Mouse (Mus musculus) kidney, adult 2 months (tissue): ENCODE results near the gene Syt5. TPM values are rescaled to one million over a fixed set of nuclear protein-coding genes. Genes with fewer than 3 reads are reported as not detected.

Experiments used
- DNase-seq: peaks from one replicate; pipeline ENCODE4 v3.0.0; 2021
- H3K27ac ChIP-seq: fragments of 200-500 bp; 2 replicates; pipeline ENCODE4 v1.5.1; 2012; ENCODE audit warnings: low read depth, low read length, control low read depth, inconsistent platforms; ENCODE audit not compliant: insufficient read depth
- H3K27me3 ChIP-seq: fragments of 200-500 bp; replicated peaks from 2 replicates; pipeline ENCODE4 v1.6.1; 2012; ENCODE audit warnings: mild to moderate bottlenecking, moderate library complexity, low read length, inconsistent platforms; ENCODE audit not compliant: control insufficient read depth, insufficient read depth
- H3K36me3 ChIP-seq: fragments of 200-500 bp; 2 replicates; pipeline ENCODE4 v1.6.1; 2012; ENCODE audit warnings: mild to moderate bottlenecking, moderate library complexity, low read length, inconsistent platforms; ENCODE audit not compliant: control insufficient read depth, insufficient read depth
- H3K4me1 ChIP-seq: fragments of 200-500 bp; 2 replicates; pipeline ENCODE4 v1.6.1; 2011; ENCODE audit warnings: low read length; ENCODE audit not compliant: control insufficient read depth, insufficient read depth
- H3K4me3 ChIP-seq: fragments of 200-500 bp; 2 replicates; pipeline ENCODE4 v1.5.1; 2011; ENCODE audit warnings: mild to moderate bottlenecking, low read depth, low read length, control low read depth; ENCODE audit not compliant: insufficient read depth
- CTCF ChIP-seq: fragments of 200-500 bp; conservative IDR thresholded peaks from 2 replicates; pipeline ENCODE4 v1.5.1; 2011; ENCODE audit warnings: low read depth, mild to moderate bottlenecking, control low read depth, low read length, moderate library complexity, mixed read lengths; ENCODE audit not compliant: insufficient read depth, insufficient read length
- POLR2A ChIP-seq: fragments of 200-500 bp; IDR thresholded peaks from one replicate; pipeline ENCODE4 v1.6.1; 2011; ENCODE audit warnings: low read depth, low read length, control low read depth
- WGBS: fragments of 180-500 bp; shearing (Covaris S2); methylation state at CpG from one replicate; pipeline ENCODE4 v1.1.7; 2018; 5-methylcytosine and 5-hydroxymethylcytosine counted together
- polyA plus RNA-seq: library from polyadenylated mRNA; depleted of rRNA; stranded (reverse); fragments of >200 nt; gene quantifications from 2 replicates; pipeline ENCODE4 v1.2.3, GENCODE M21; 2012

Gene Syt5
- polyA plus RNA-seq, 1 experiment, result 0.55 TPM

DNA sequence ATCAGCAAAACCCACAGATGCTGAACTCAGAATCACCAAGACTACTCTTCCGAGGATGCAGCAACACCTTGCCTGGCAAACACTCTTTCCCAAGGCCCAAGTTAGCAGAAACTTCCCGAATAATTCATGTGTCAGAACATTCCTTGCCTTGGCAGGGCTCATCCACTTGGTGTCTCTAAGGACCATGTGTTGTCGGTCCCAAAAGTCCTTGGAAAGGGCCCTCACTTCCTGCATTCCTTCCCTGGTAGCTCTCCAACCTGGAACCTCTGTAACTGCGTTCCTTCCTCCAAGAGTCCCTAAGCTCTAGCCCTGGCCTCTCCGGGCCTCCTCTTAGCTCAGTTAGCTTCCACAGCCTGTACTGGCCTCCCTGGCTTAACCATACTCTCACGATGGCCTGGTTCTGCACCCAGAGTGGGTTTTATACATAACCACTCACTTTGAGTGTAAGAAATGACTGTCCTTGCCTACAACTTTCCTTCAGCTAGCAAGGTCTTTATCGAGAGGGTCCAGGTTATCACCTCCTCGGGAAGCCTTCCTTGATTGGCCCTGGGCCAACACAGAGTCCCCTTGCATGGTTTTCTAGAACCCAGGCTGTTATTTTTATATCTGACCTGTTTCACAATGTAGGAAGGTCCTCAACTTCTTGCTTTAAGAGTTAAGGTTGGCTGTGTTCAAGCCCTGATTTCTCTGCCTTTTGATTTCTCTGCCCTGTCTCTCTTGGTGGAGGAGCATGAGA is 35.7 kb downstream of the Syt5 start:
- no peaks in the 10 kb centered on the region for H3K4me1 ChIP-seq
- no peaks in the 10 kb centered on the region for H3K36me3 ChIP-seq
- no peaks in the 10 kb centered on the region for H3K27me3 ChIP-seq
- no peak overlapping the region for H3K27ac ChIP-seq
- no peak overlapping the region for H3K4me3 ChIP-seq
- TF ChIP-seq CTCF, result no peak
- no peak for TF ChIP-seq POLR2A
- DNase-seq, result no peak
- 50% methylated on average over 8 of the region's 8 CpGs for WGBS

DNA sequence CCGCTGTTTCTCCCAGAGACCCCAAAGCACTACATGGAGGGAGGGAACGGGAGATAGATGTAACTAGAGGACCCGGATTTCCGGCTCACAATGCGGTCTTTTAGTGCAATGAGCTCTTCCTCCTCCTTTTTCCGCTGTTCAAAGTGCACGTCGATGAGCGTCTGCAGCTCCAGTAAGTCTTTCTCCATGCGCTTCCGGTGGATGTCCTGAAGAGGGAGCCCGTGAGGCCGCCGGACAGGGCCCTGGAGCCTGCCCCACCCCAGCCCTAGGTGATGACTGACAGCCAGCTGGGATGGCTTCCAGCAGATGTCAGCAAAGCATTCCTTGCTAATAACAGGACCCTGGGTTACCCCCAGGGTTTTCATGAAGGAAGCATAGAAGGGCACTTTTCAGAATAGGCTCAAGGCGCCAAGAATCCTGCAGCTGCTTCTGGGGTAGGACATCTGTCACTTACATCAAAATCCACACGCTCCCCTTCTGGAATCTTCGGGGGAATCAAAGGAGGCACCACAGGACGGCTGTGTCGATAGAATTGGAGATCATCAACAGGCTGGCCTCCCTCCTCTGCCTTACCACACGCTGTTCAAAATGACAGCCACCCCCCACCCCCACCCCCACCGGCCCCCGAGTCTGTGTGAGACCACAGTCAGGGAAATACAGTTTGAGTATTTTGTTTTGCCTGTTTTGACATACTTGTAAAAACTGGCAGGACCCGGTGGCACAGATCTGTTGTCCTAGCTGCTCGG is 37.3 kb downstream of the Syt5 start:
- DNase-seq, result peak; percentile 87
- Histone ChIP-seq H3K27ac (no peak overlapping the region), H3K36me3 (no peaks in the 10 kb centered on the region), H3K4me1 (no peaks in the 10 kb centered on the region), H3K27me3 (no peaks in the 10 kb centered on the region), H3K4me3 (no peak overlapping the region)
- TF ChIP-seq CTCF (peak; percentile 73), POLR2A (no peak)
- 20% methylated on average over 24 of the region's 24 CpGs for WGBS

DNA sequence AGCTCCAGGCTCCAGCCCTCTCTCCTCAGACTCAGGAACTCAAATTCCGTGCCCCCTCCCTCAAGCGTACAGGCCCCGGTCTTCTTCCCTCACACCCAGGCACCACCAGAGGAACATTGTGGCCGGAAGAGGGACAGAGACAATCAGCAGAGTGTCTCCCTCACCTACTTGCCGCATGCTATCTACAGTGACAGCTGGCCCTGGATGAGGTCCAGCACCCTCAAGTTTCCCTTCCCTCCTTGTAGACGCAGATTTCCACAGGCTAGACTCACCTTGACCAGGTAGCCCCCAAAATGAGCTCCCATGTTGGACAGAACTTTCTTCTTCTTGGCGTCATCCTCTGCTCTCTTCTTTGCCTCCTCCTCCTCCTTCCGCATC is 38.6 kb downstream of the Syt5 start:
- H3K4me3 ChIP-seq, result no peak overlapping the region
- TF ChIP-seq POLR2A, result no peak
- no peak for TF ChIP-seq CTCF
- H3K4me1 ChIP-seq, result no peaks in the 10 kb centered on the region
- no peaks in the 10 kb centered on the region for H3K36me3 ChIP-seq
- DNase-seq, result no peak
- 89% methylated on average over 8 of the region's 8 CpGs for WGBS
- H3K27ac ChIP-seq, result no peak overlapping the region
- no peaks in the 10 kb centered on the region for H3K27me3 ChIP-seq

DNA sequence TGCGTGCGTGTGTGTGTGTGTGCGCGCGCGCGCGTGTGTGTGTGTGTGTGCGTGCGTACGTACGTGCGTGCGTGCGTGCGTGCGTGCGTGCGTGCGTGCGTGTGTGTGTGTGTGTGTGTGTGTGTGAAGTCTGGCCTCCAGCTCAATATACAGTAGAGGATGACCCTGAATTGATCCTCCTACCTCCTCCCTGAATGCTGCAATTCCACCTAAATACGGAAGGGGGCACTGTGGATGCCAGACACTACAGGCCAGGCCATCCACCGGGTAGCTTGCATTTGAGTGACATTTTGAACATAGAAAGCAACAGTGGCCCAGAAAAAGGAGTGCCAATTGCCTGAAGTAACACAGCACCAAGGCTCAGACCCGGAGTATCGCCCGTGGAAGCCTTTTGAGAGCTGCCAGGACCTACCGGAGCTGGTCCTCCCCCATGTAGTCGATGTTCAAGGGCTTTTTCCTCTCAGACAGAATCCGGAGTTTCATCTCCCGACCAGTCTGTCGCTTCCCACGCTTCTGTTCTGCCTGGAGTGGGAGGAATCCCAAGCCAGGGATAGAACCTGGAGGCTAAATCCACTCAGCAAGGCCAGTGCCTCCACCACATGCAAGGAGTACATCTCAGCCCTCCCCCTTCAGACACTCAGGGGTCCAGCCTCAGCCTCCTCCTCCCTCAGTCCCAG is 39.1 kb downstream of the Syt5 start:
- H3K4me3 ChIP-seq, result no peak overlapping the region
- no peaks in the 10 kb centered on the region for H3K36me3 ChIP-seq
- no peaks in the 10 kb centered on the region for H3K27me3 ChIP-seq
- H3K4me1 ChIP-seq, result no peaks in the 10 kb centered on the region
- DNase-seq, result no peak
- 70% methylated on average over 30 of the region's 32 CpGs for WGBS
- TF ChIP-seq CTCF, result peak; percentile 38
- no peak for TF ChIP-seq POLR2A
- H3K27ac ChIP-seq, result no peak overlapping the region

DNA sequence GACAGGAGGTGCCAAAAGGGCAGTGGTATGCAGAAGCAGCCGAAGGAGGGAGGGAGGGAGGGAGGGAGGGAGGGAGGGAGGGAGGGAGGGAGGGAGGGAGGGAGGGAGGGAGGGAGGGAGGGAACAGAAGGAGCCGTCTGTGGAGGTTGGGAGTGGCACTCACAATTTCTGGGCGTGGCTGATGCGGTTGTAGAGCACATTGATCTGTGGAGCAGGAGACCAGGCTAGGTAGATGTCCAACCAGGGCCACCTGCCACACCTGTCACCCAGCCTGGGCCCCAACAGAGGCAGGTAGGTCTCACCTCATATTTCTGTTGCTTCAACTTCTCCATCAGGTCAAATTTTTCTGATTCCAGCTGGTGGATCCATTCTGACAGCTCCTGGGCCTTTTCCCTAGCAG is 40.1 kb downstream of the Syt5 start:
- H3K27me3 ChIP-seq, result no peaks in the 10 kb centered on the region
- TF ChIP-seq POLR2A (no peak), CTCF (no peak)
- no peak for DNase-seq
- H3K27ac ChIP-seq, result no peak overlapping the region
- H3K36me3 ChIP-seq, result no peaks in the 10 kb centered on the region
- 54% methylated on average over 3 of the region's 4 CpGs for WGBS
- H3K4me1 ChIP-seq, result no peaks in the 10 kb centered on the region
- H3K4me3 ChIP-seq, result no peak overlapping the region

- no peak for DNase-seq
- 50% methylated on average over 11 of the region's 11 CpGs for WGBS
- H3K4me3 ChIP-seq, result no peak overlapping the region
- H3K27me3 ChIP-seq, result no peaks in the 10 kb centered on the region
- TF ChIP-seq POLR2A, result no peak
- no peak for TF ChIP-seq CTCF
- no peaks in the 10 kb centered on the region for H3K36me3 ChIP-seq
- no peak overlapping the region for H3K27ac ChIP-seq
- H3K4me1 ChIP-seq, result peaks cover 5% of the 10 kb centered on the region; the same call in 1 of the 2 replicates
These were observed 42.5 kb downstream of the Syt5 start for GRCm38 (mm10) chr7:4504646-4505435.
